Mouse (Mus musculus): ENCODE measurements at regions not wholly inside any gene's neighbourhood (a gene's known extent, or its start where the extent isn't known, plus 50 kb on each side); places are given as distances from the start of the nearest gene placed in this dataset.

DNA sequence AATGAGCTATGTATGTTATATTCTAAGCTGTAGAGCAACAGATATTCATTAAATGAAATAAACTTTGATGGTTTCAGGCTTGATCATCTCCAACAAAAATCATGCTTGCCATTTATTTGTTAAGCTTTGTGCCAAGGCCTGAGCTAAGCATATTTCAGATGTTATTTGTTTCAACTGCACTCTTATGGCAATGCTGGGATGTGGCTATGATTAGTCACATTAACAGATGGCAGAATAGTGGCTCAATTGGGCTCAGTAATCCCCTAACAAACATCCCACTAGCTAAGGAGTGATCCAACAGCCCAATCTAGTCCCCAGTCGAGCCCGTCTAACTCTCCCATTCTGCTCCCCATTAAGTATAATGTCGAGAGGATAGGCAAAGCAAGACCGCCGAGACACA lies 332.1 kb upstream of the Arid1b start:
- no peak for TF ChIP-seq CTCF (IDR thresholded peaks at IDR 0.05; ENCODE audit: low read depth)
- TF ChIP-seq EP300 (optimal IDR thresholded peaks at IDR 0.05): no peak
- Histone ChIP-seq H3K4me3 (ENCODE audit: low read depth, low read length) (no peak overlapping the region), H3K4me2 (replicated peaks; ENCODE audit: low read depth) (no peak overlapping the region), H3K27me3 (ENCODE audit: control insufficient read depth, insufficient read depth, low read length) (no peaks in the 10 kb centered on the region), H3K27ac (replicated peaks) (no peak overlapping the region), H3K9me3 (ENCODE audit: control insufficient read depth, low read length) (no peaks in the 10 kb centered on the region), H3K9ac (ENCODE audit: low read length) (no peak overlapping the region), H3K4me1 (replicated peaks; ENCODE audit: control insufficient read depth, insufficient read depth) (no peaks in the 10 kb centered on the region), H3K36me3 (ENCODE audit: control insufficient read depth, insufficient read depth, low read length) (no peaks in the 10 kb centered on the region)
- DNase-seq (ENCODE audit: low spot score): no peak
- 90% methylated on average over 5 of the region's 5 CpGs for WGBS
- no peak for ATAC-seq (ENCODE audit: low FRiP score, low TSS enrichment)

DNA sequence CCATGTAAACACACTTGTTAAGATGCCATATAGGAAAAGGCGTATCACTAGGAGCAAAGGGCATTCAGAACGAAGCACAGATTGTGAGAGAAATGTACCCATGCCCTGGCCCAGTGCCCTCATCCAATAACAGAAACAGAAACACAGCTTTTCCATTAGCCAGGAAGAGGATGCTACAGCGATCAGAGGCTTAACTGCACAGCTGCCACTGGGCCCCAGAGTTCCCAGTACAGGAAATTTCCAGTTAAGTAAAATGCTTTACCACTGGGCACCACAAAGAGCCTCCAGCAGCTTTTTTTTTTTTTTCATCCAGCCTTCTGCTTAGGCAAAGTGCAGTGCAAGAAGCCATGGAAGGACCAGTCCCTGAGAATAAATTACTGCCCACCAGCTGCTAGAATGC lies 325.6 kb upstream of the Arid1b start:
- ATAC-seq (ENCODE audit: low FRiP score, low TSS enrichment): no peak
- H3K4me1 ChIP-seq (replicated peaks; ENCODE audit: control insufficient read depth, insufficient read depth): no peaks in the 10 kb centered on the region
- H3K27ac ChIP-seq (replicated peaks): no peak overlapping the region
- H3K36me3 ChIP-seq (ENCODE audit: control insufficient read depth, insufficient read depth, low read length): no peaks in the 10 kb centered on the region
- H3K9ac ChIP-seq (ENCODE audit: low read length): no peak overlapping the region
- TF ChIP-seq EP300 (optimal IDR thresholded peaks at IDR 0.05) (no peak), CTCF (IDR thresholded peaks at IDR 0.05; ENCODE audit: low read depth) (no peak)
- 64% methylated on average over 3 of the region's 3 CpGs for WGBS
- H3K4me3 ChIP-seq (ENCODE audit: low read depth, low read length): no peak overlapping the region
- H3K4me2 ChIP-seq (replicated peaks; ENCODE audit: low read depth): no peak overlapping the region
- no peaks in the 10 kb centered on the region for H3K27me3 ChIP-seq (ENCODE audit: control insufficient read depth, insufficient read depth, low read length)
- DNase-seq (ENCODE audit: low spot score): no peak
- H3K9me3 ChIP-seq (ENCODE audit: control insufficient read depth, low read length): no peaks in the 10 kb centered on the region

DNA sequence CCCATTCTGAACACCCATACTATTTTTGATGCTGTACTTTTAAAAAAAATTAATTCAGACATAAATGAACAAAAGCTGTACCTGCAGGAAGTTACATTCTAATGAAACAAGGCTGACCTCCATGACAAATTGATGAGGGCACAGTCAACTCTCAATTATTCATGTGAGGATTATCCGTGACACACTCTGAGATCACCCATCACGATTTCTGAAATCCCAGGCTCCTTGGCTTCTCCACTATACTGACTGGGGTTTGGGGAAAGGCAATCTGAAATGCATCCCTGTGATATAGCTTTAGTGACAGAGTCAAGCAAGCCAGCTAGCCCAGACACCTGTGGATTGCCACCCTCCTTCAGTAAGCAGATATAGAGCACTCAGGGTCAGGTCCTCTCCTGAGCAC lies 320.9 kb upstream of the Arid1b start:
- Histone ChIP-seq H3K9ac (ENCODE audit: low read length) (no peak overlapping the region), H3K27ac (replicated peaks) (no peak overlapping the region), H3K9me3 (ENCODE audit: control insufficient read depth, low read length) (no peaks in the 10 kb centered on the region), H3K4me1 (replicated peaks; ENCODE audit: control insufficient read depth, insufficient read depth) (no peaks in the 10 kb centered on the region), H3K36me3 (ENCODE audit: control insufficient read depth, insufficient read depth, low read length) (no peaks in the 10 kb centered on the region), H3K4me3 (ENCODE audit: low read depth, low read length) (no peak overlapping the region), H3K4me2 (replicated peaks; ENCODE audit: low read depth) (no peak overlapping the region), H3K27me3 (ENCODE audit: control insufficient read depth, insufficient read depth, low read length) (no peaks in the 10 kb centered on the region)
- TF ChIP-seq EP300 (optimal IDR thresholded peaks at IDR 0.05) (no peak), CTCF (IDR thresholded peaks at IDR 0.05; ENCODE audit: low read depth) (no peak)
- ATAC-seq (ENCODE audit: low FRiP score, low TSS enrichment): no peak
- DNase-seq (ENCODE audit: low spot score): no peak
- WGBS: 88% methylated on average over 2 of the region's 2 CpGs

DNA sequence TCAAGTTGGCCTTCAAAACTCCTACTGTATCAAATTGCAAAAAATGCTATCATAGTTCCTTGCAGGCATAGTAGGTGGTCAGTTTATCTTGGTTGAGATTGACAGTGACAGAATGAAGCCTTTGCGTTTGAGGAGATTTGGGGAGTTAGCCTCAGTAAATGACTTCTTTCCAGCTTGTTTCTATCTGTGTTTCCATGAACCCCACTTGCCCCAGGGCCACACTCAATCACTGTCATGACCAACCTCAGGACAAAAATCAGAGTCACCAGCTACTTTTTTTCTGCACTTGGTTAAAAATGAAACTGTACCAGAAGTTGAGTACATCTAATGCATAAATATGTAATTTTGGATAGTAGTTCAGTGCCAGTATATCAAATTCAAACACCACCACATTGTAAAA lies 287.7 kb upstream of the Arid1b start:
- Histone ChIP-seq H3K4me2 (replicated peaks; ENCODE audit: low read depth) (no peak overlapping the region), H3K27me3 (ENCODE audit: control insufficient read depth, insufficient read depth, low read length) (no peaks in the 10 kb centered on the region), H3K4me1 (replicated peaks; ENCODE audit: control insufficient read depth, insufficient read depth) (no peaks in the 10 kb centered on the region), H3K9ac (ENCODE audit: low read length) (no peak overlapping the region), H3K27ac (replicated peaks) (no peak overlapping the region), H3K36me3 (ENCODE audit: control insufficient read depth, insufficient read depth, low read length) (no peaks in the 10 kb centered on the region), H3K4me3 (ENCODE audit: low read depth, low read length) (no peak overlapping the region), H3K9me3 (ENCODE audit: control insufficient read depth, low read length) (no peaks in the 10 kb centered on the region)
- DNase-seq (ENCODE audit: low spot score): no peak
- no peak for ATAC-seq (ENCODE audit: low FRiP score, low TSS enrichment)
- 50% methylated on average over 1 of the region's 1 CpGs for WGBS
- TF ChIP-seq CTCF (IDR thresholded peaks at IDR 0.05; ENCODE audit: low read depth): no peak
- no peak for TF ChIP-seq EP300 (optimal IDR thresholded peaks at IDR 0.05)

DNA sequence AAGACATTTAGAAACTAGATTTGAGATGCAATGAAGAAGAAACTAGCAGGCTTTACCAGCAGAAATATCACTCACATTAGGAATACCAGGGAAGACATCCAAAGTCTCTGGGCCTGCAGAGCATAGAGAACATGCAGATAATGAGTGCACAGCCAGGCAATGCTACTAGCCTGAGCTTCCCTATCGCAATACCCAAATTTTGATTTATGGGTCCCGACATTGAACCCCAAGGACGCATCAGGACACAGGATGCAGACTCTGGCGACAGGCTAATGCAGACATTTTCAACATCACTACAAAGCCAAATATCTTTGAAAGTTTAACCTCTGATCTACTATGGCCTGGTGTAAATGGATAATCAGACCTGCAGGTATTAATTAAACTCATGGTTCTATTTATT lies 273.1 kb upstream of the Arid1b start:
- 90% methylated on average over 4 of the region's 4 CpGs for WGBS
- no peak for TF ChIP-seq EP300 (optimal IDR thresholded peaks at IDR 0.05)
- no peak for TF ChIP-seq CTCF (IDR thresholded peaks at IDR 0.05; ENCODE audit: low read depth)
- H3K9ac ChIP-seq (ENCODE audit: low read length): no peak overlapping the region

DNA sequence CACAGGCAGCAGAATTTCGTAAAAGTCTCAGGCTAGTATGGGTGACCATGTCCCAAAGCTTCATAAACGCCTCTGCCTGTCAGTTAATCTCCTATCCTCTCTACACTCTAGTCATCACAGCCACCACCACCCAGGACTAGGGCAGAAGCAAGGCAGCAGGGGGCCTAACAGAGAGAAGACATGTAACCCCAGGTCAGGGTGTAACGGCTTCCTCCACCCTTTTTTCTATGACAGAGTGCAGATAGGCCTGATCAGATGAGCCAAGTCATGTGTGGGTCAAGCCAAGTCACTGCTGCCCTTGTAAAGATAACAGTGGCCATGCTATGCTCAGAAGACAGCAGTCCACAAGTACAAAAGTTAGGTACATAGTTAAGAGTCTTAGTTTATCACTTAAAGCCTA lies 270.1 kb upstream of the Arid1b start:
- no peak for TF ChIP-seq CTCF (IDR thresholded peaks at IDR 0.05; ENCODE audit: low read depth)
- no peak for TF ChIP-seq EP300 (optimal IDR thresholded peaks at IDR 0.05)
- no peak overlapping the region for H3K4me3 ChIP-seq (ENCODE audit: low read depth, low read length)
- no peak overlapping the region for H3K9ac ChIP-seq (ENCODE audit: low read length)
- no peaks in the 10 kb centered on the region for H3K27me3 ChIP-seq (ENCODE audit: control insufficient read depth, insufficient read depth, low read length)
- H3K4me1 ChIP-seq (replicated peaks; ENCODE audit: control insufficient read depth, insufficient read depth): no peaks in the 10 kb centered on the region
- no peak overlapping the region for H3K4me2 ChIP-seq (replicated peaks; ENCODE audit: low read depth)
- 95% methylated on average over 3 of the region's 3 CpGs for WGBS
- no peaks in the 10 kb centered on the region for H3K9me3 ChIP-seq (ENCODE audit: control insufficient read depth, low read length)
- H3K27ac ChIP-seq (replicated peaks): no peak overlapping the region
- DNase-seq (ENCODE audit: low spot score): no peak
- ATAC-seq (ENCODE audit: low FRiP score, low TSS enrichment): no peak
- H3K36me3 ChIP-seq (ENCODE audit: control insufficient read depth, insufficient read depth, low read length): no peaks in the 10 kb centered on the region

More for the DNA sequence above, 273.1 kb upstream of the Arid1b start:
- H3K4me2 ChIP-seq (replicated peaks; ENCODE audit: low read depth): no peak overlapping the region
- DNase-seq (ENCODE audit: low spot score): no peak
- ATAC-seq (ENCODE audit: low FRiP score, low TSS enrichment): no peak
- no peaks in the 10 kb centered on the region for H3K36me3 ChIP-seq (ENCODE audit: control insufficient read depth, insufficient read depth, low read length)
- H3K4me1 ChIP-seq (replicated peaks; ENCODE audit: control insufficient read depth, insufficient read depth): no peaks in the 10 kb centered on the region
- H3K27me3 ChIP-seq (ENCODE audit: control insufficient read depth, insufficient read depth, low read length): no peaks in the 10 kb centered on the region
- no peak overlapping the region for H3K4me3 ChIP-seq (ENCODE audit: low read depth, low read length)
- H3K9me3 ChIP-seq (ENCODE audit: control insufficient read depth, low read length): no peaks in the 10 kb centered on the region
- H3K27ac ChIP-seq (replicated peaks): no peak overlapping the region
